Mouse (Mus musculus): ENCODE results near the gene Sec23b. TPM values are rescaled to one million over a fixed set of nuclear protein-coding genes. Genes with fewer than 3 reads are reported as not detected.
A peak's percentile ranks its signal among the peaks of the same experiment; 100 is the strongest.
"Not testable (repeated sequence)": the region's sequence is repeated elsewhere in the genome, so short reads cannot be mapped to it uniquely, and the experiment has no call there.

Gene Sec23b
- total RNA-seq (2021): 10 to 100 TPM; 47.0 to 53.1 TPM

GRCm38 (mm10) chr2:144555820-144556552 lies at the start of gene Sec23b:
TSS of gene Sec23b (plus strand) at chr2:144556229.
- DNase-seq (ENCODE audit: extremely low spot score in 1 of 2, low spot score in 1 of 2): peak; percentile 84 to 91

GRCm38 (mm10) chr2:144514619-144515018 lies 41.4 kb upstream of the Sec23b start:
- no peak for DNase-seq (ENCODE audit: extremely low spot score in 1 of 2, low spot score in 1 of 2)

GRCm38 (mm10) chr2:144519772-144520171 lies 36.3 kb upstream of the Sec23b start:
- DNase-seq (ENCODE audit: extremely low spot score in 1 of 2, low spot score in 1 of 2): no peak

GRCm38 (mm10) chr2:144525856-144526255 lies 30.2 kb upstream of the Sec23b start:
- no peak for DNase-seq (ENCODE audit: extremely low spot score in 1 of 2, low spot score in 1 of 2)

GRCm38 (mm10) chr2:144526981-144527820 lies 28.8 kb upstream of the Sec23b start, which contains the start of the genes Dzank1 and Polr3f:
TSS of gene Dzank1 (minus strand) at chr2:144527414.
TSS of gene Polr3f (plus strand) at chr2:144527718.
- DNase-seq (ENCODE audit: extremely low spot score in 1 of 2, low spot score in 1 of 2): peak; percentile 96 to 98

GRCm38 (mm10) chr2:144527821-144528174 lies 28.2 kb upstream of the Sec23b start:
- no peak for DNase-seq (ENCODE audit: extremely low spot score in 1 of 2, low spot score in 1 of 2)

- DNase-seq (ENCODE audit: extremely low spot score in 1 of 2, low spot score in 1 of 2): no peak
Measured at GRCm38 (mm10) chr2:144537123-144537522, 18.9 kb upstream of the Sec23b start.

- no peak for DNase-seq (ENCODE audit: extremely low spot score in 1 of 2, low spot score in 1 of 2)
Measured at GRCm38 (mm10) chr2:144541246-144541645, 14.8 kb upstream of the Sec23b start.

GRCm38 (mm10) chr2:144543670-144544069 lies 12.4 kb upstream of the Sec23b start:
- no peak for DNase-seq (ENCODE audit: extremely low spot score in 1 of 2, low spot score in 1 of 2)

- DNase-seq (ENCODE audit: extremely low spot score in 1 of 2, low spot score in 1 of 2): no peak
Measured at GRCm38 (mm10) chr2:144544630-144545029, 11.4 kb upstream of the Sec23b start.

GRCm38 (mm10) chr2:144545061-144545460 lies 11.0 kb upstream of the Sec23b start:
- no peak for DNase-seq (ENCODE audit: extremely low spot score in 1 of 2, low spot score in 1 of 2)

GRCm38 (mm10) chr2:144545481-144545880 lies 10.5 kb upstream of the Sec23b start:
- no peak for DNase-seq (ENCODE audit: extremely low spot score in 1 of 2, low spot score in 1 of 2)

GRCm38 (mm10) chr2:144547559-144547958 lies 8.5 kb upstream of the Sec23b start:
- DNase-seq (ENCODE audit: extremely low spot score in 1 of 2, low spot score in 1 of 2): no peak

- peak; percentile 52 to 67 for DNase-seq (ENCODE audit: extremely low spot score in 1 of 2, low spot score in 1 of 2)
Measured at GRCm38 (mm10) chr2:144550529-144550928, 5.5 kb upstream of the Sec23b start, which contains the start of gene Rbbp9. TSS of gene Rbbp9 (minus strand) at chr2:144550869.

GRCm38 (mm10) chr2:144553905-144554304 lies 2.1 kb upstream of the Sec23b start:
- DNase-seq (ENCODE audit: extremely low spot score in 1 of 2, low spot score in 1 of 2): no peak

GRCm38 (mm10) chr2:144555286-144555819 lies 676 bp upstream of the Sec23b start:
- DNase-seq (ENCODE audit: extremely low spot score in 1 of 2, low spot score in 1 of 2): no peak

GRCm38 (mm10) chr2:144588723-144589122 lies 32.7 kb downstream of the Sec23b start:
- DNase-seq (ENCODE audit: extremely low spot score in 1 of 2, low spot score in 1 of 2): no peak

- not testable (repeated sequence) for DNase-seq (ENCODE audit: extremely low spot score in 1 of 2, low spot score in 1 of 2)
Measured at GRCm38 (mm10) chr2:144593036-144593435, 37.0 kb downstream of the Sec23b start.

GRCm38 (mm10) chr2:144593951-144594651 lies 38.1 kb downstream of the Sec23b start, which contains the start of gene Smim26:
TSS of gene Smim26 (plus strand) at chr2:144594054.
- peak; percentile 65 to 66 for DNase-seq (ENCODE audit: extremely low spot score in 1 of 2, low spot score in 1 of 2)

GRCm38 (mm10) chr2:144598006-144598405 lies 42.0 kb downstream of the Sec23b start:
- DNase-seq (ENCODE audit: extremely low spot score in 1 of 2, low spot score in 1 of 2): no peak
